Mouse (Mus musculus) NIH3T3 (cell line): ENCODE measurements at regions not wholly inside any gene's neighbourhood (a gene's known extent, or its start where the extent isn't known, plus 50 kb on each side); places are given as distances from the start of the nearest gene placed in this dataset.

Experiments used
- DNase-seq: peaks from one replicate; pipeline ENCODE4 v3.0.0-alpha.2; 2012; ENCODE audit warnings: low read depth

GRCm38 (mm10) chr6:127252000-127252721 lies 100.2 kb upstream of the Ccnd2 start:
- no peak for DNase-seq

- no peak for DNase-seq
Observed at GRCm38 (mm10) chr6:127253935-127254334, 101.9 kb upstream of the Ccnd2 start.

GRCm38 (mm10) chr6:127263903-127264680 lies 112.1 kb upstream of the Ccnd2 start:
- DNase-seq: no peak

- DNase-seq: no peak
Observed at GRCm38 (mm10) chr6:127265063-127265775, 113.2 kb upstream of the Ccnd2 start.

- DNase-seq: peak; percentile 88
Observed at GRCm38 (mm10) chr6:127265901-127266812, 114.2 kb upstream of the Ccnd2 start.

GRCm38 (mm10) chr6:127266813-127267165 lies 114.8 kb upstream of the Ccnd2 start:
- DNase-seq: peak; percentile 42

GRCm38 (mm10) chr6:127269021-127269420 lies 117.0 kb upstream of the Ccnd2 start:
- no peak for DNase-seq

GRCm38 (mm10) chr6:127269525-127270044 lies 117.6 kb upstream of the Ccnd2 start:
- no peak for DNase-seq

GRCm38 (mm10) chr6:127270774-127271173 lies 118.8 kb upstream of the Ccnd2 start:
- no peak for DNase-seq

GRCm38 (mm10) chr6:127271418-127271817 lies 119.4 kb upstream of the Ccnd2 start:
- DNase-seq: no peak

GRCm38 (mm10) chr6:127272630-127273029 lies 120.6 kb upstream of the Ccnd2 start:
- no peak for DNase-seq

- no peak for DNase-seq
Observed at GRCm38 (mm10) chr6:127274732-127275429, 122.9 kb upstream of the Ccnd2 start.

GRCm38 (mm10) chr6:127275430-127275784 lies 123.4 kb upstream of the Ccnd2 start:
- DNase-seq: no peak

- DNase-seq: no peak
Observed at GRCm38 (mm10) chr6:127276362-127276761, 124.4 kb upstream of the Ccnd2 start.

- DNase-seq: no peak
Observed at GRCm38 (mm10) chr6:127278402-127278801, 126.4 kb upstream of the Ccnd2 start.

GRCm38 (mm10) chr6:127284226-127284625 lies 132.2 kb upstream of the Ccnd2 start:
- peak; percentile 39 for DNase-seq

- DNase-seq: peak; percentile 95
Observed at GRCm38 (mm10) chr6:127286681-127287476, 134.9 kb upstream of the Ccnd2 start.

GRCm38 (mm10) chr6:127288946-127289345 lies 137.0 kb upstream of the Ccnd2 start:
- DNase-seq: no peak

- no peak for DNase-seq
Observed at GRCm38 (mm10) chr6:127291937-127292336, 139.9 kb upstream of the Ccnd2 start.

GRCm38 (mm10) chr6:127293829-127294228 lies 141.8 kb upstream of the Ccnd2 start:
- DNase-seq: peak; percentile 25
